Mouse (Mus musculus) monocyte, adult 59 days (primary cell): ENCODE data around the gene Zfp831. TPM values are rescaled to one million over a fixed set of nuclear protein-coding genes. Genes with fewer than 3 reads are reported as not detected.

Experiments used
- total RNA-seq, 2 experiments: library from RNA; stranded (reverse); gene quantifications; one replicate each; pipeline ENCODE4 v1.2.4; 2023

The Zfp831 gene
- total RNA-seq, result 1 to 10 TPM; 1.1 to 1.7 TPM

GRCm38 (mm10) chr2:174643448-174644144 is at the start of gene Zfp831:
Gene Zfp831, plus strand, starts transcription at chr2:174643534.

Other genes starting within 250 kb of the Zfp831 start
- 10 to 100 TPM; 39.4 to 49.4 TPM for gene Nelfcd, start 227.7 kb upstream of the Zfp831 start, total RNA-seq
- 100 to 1,000 TPM; 525 to 543 TPM for gene Ctsz, start 204.5 kb upstream of the Zfp831 start, total RNA-seq
- gene Tubb1, start 192.8 kb upstream of the Zfp831 start, total RNA-seq, result not detected
- gene Atp5e, start 179.4 kb upstream of the Zfp831 start, total RNA-seq, result 100 to 1,000 TPM; 190 to 197 TPM
- gene Prelid3b, start 170.5 kb upstream of the Zfp831 start, total RNA-seq, result 10 to 100 TPM; 48.9 to 54.9 TPM
- not detected for gene Edn3, start 117.1 kb downstream of the Zfp831 start, total RNA-seq